Mouse (Mus musculus) bone marrow, adult 2 months (tissue): ENCODE data around the gene Saxo1.

ENCODE experiments used
- CTCF ChIP-seq: fragments of 200-500 bp; IDR thresholded peaks from 2 replicates; pipeline ENCODE4 v1.5.1; 2011; ENCODE audit warnings: low read length, control low read depth; ENCODE audit not compliant: control insufficient read depth, insufficient read depth
- POLR2A ChIP-seq: fragments of 200-500 bp; IDR thresholded peaks from 2 replicates; pipeline ENCODE4 v1.6.1; 2011; ENCODE audit warnings: low read depth, mild to moderate bottlenecking, control low read depth, low read length, borderline replicate concordance; ENCODE audit not compliant: control insufficient read depth

DNA sequence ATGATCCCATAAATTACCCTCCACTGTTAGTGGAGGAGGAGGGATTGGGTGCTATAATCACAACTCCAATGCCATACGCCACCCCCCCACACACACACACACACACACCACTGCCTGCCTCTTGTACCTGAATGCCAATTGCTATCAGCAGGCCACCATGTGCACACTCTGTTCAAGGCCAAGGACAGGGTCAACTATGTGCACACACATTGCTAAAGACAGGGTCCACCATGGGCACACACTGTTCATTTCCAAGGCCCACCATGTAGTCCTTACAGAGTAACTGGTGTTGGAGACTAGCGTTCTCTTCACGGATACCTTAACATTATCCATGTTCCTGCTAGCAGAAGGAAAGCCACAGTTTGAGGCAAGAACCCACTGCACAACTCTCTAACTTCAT lies 2.9 kb upstream of the Saxo1 start:
- TF ChIP-seq CTCF (no peak), POLR2A (no peak)
